Mouse (Mus musculus) hindbrain, embryonic 14.5 days (tissue): ENCODE results near the gene Ccdc148. TPM values are rescaled to one million over a fixed set of nuclear protein-coding genes. Genes with fewer than 3 reads are reported as not detected.

Source experiments
- ATAC-seq: fragments of 200-750 bp; cut with Nextera tagmentation; 2 replicates; pipeline ENCODE4 v1.8.0; 2017; ENCODE audit warnings: moderate number of reproducible peaks, mild to moderate bottlenecking, moderate TSS enrichment, moderate library complexity; ENCODE audit not compliant: low FRiP score
- DNase-seq: peaks from one replicate; pipeline ENCODE4 v3.0.0-alpha.2; 2015; ENCODE audit warnings: low spot score
- H3K27ac ChIP-seq: fragments of 300-500 bp; sonication (generic); 2 replicates; pipeline ENCODE4 v1.5.1; 2014; ENCODE audit warnings: mild to moderate bottlenecking, moderate library complexity
- H3K27me3 ChIP-seq: fragments of 300-500 bp; sonication (generic); 2 replicates; pipeline ENCODE4 v1.6.1; 2014; ENCODE audit warnings: mild to moderate bottlenecking, low read length, mixed read lengths; ENCODE audit not compliant: control insufficient read depth, insufficient read depth
- H3K36me3 ChIP-seq: fragments of 300-500 bp; sonication (generic); replicated peaks from 2 replicates; pipeline ENCODE4 v1.6.1; 2014; ENCODE audit not compliant: control insufficient read depth, insufficient read depth
- H3K4me1 ChIP-seq: fragments of 300-500 bp; sonication (generic); replicated peaks from 2 replicates; pipeline ENCODE4 v1.6.1; 2014; ENCODE audit warnings: antibody characterized with exemption, low read length, mixed read lengths; ENCODE audit not compliant: control insufficient read depth, insufficient read depth
- H3K4me2 ChIP-seq: fragments of 300-500 bp; sonication (generic); replicated peaks from 2 replicates; pipeline ENCODE4 v1.6.1; 2014; ENCODE audit warnings: mild to moderate bottlenecking, moderate library complexity
- H3K4me3 ChIP-seq: fragments of 300-500 bp; sonication (generic); replicated peaks from 2 replicates; pipeline ENCODE4 v1.5.1; 2014; ENCODE audit warnings: mild to moderate bottlenecking, low read length
- H3K9ac ChIP-seq: fragments of 300-500 bp; sonication (generic); 2 replicates; pipeline ENCODE4 v1.6.1; 2014
- H3K9me3 ChIP-seq: fragments of 300-500 bp; sonication (generic); 2 replicates; pipeline ENCODE4 v1.6.1; 2016; ENCODE audit warnings: low read length; ENCODE audit not compliant: control insufficient read depth
- WGBS: fragments of 180-500 bp; shearing (Covaris S2); extraction: QIAGEN DNeasy Blood & Tissue Kit; methylation state at CpG from one replicate; pipeline ENCODE4 v1.1.7; 2014; 5-methylcytosine and 5-hydroxymethylcytosine counted together
- polyA plus RNA-seq: library from polyadenylated mRNA; unstranded; fragments of >200 nt; fragmentation: Nextera tagmentation; extraction: Ambion mirVana; gene quantifications from 2 replicates; pipeline ENCODE4 v1.2.1, GENCODE M21; 2014

Ccdc148 gene
- polyA plus RNA-seq, 1 experiment from 2014 or later = 3.4 TPM

GRCm38 (mm10) chr2:58997151-58997550 is 163.3 kb downstream of the Ccdc148 start:
- Histone ChIP-seq H3K4me2 (no peak overlapping the region), H3K9me3 (no peaks in the 10 kb centered on the region), H3K36me3 (no peaks in the 10 kb centered on the region), H3K4me1 (no peaks in the 10 kb centered on the region), H3K27ac (no peak overlapping the region), H3K27me3 (no peaks in the 10 kb centered on the region), H3K9ac (no peak overlapping the region), H3K4me3 (no peak overlapping the region)
- 84% methylated on average over 2 of the region's 2 CpGs for WGBS
- ATAC-seq = no peak
- DNase-seq = no peak

- Histone ChIP-seq H3K4me1 (no peaks in the 10 kb centered on the region), H3K36me3 (no peaks in the 10 kb centered on the region), H3K27me3 (no peaks in the 10 kb centered on the region), H3K9ac (no peak overlapping the region), H3K9me3 (no peaks in the 10 kb centered on the region), H3K4me2 (no peak overlapping the region), H3K27ac (no peak overlapping the region), H3K4me3 (no peak overlapping the region)
- no peak for ATAC-seq
- no peak for DNase-seq
- WGBS = 84% methylated on average over 14 of the region's 14 CpGs
These were observed 167.9 kb downstream of the Ccdc148 start for GRCm38 (mm10) chr2:58992431-58993191.

- 93% methylated on average over 7 of the region's 7 CpGs for WGBS
- Histone ChIP-seq H3K4me1 (no peaks in the 10 kb centered on the region), H3K27ac (no peak overlapping the region), H3K4me2 (no peak overlapping the region), H3K4me3 (no peak overlapping the region), H3K9ac (no peak overlapping the region), H3K9me3 (no peaks in the 10 kb centered on the region), H3K36me3 (no peaks in the 10 kb centered on the region), H3K27me3 (no peaks in the 10 kb centered on the region)
- DNase-seq (no peak), ATAC-seq (no peak)
These were observed 182.4 kb downstream of the Ccdc148 start for GRCm38 (mm10) chr2:58978095-58978494.

GRCm38 (mm10) chr2:58971507-58972275 is 188.8 kb downstream of the Ccdc148 start:
- 72% methylated on average over 9 of the region's 9 CpGs for WGBS
- no peak overlapping the region for H3K4me2 ChIP-seq
- H3K27me3 ChIP-seq = no peaks in the 10 kb centered on the region
- no peaks in the 10 kb centered on the region for H3K36me3 ChIP-seq
- DNase-seq = no peak
- no peak overlapping the region for H3K27ac ChIP-seq
- no peak overlapping the region for H3K9ac ChIP-seq
- H3K4me3 ChIP-seq = no peak overlapping the region
- ATAC-seq = no peak
- no peaks in the 10 kb centered on the region for H3K4me1 ChIP-seq
- no peaks in the 10 kb centered on the region for H3K9me3 ChIP-seq

GRCm38 (mm10) chr2:58956770-58957300 is 203.6 kb downstream of the Ccdc148 start:
- 0 out of 2 replicates have a peak, but pooled peaks cover 3% of the 10 kb centered on the region for H3K9me3 ChIP-seq
- H3K36me3 ChIP-seq = no peaks in the 10 kb centered on the region
- no peak overlapping the region for H3K4me2 ChIP-seq
- 4% methylated on average over 2 of the region's 2 CpGs for WGBS
- no peak for ATAC-seq
- H3K27ac ChIP-seq = no peak overlapping the region
- no peaks in the 10 kb centered on the region for H3K27me3 ChIP-seq
- H3K9ac ChIP-seq = no peak overlapping the region
- DNase-seq = no peak
- no peaks in the 10 kb centered on the region for H3K4me1 ChIP-seq
- H3K4me3 ChIP-seq = no peak overlapping the region

GRCm38 (mm10) chr2:58956351-58956750 is 204.1 kb downstream of the Ccdc148 start:
- Histone ChIP-seq H3K27me3 (no peaks in the 10 kb centered on the region), H3K4me2 (no peak overlapping the region), H3K9me3 (0 out of 2 replicates have a peak, but pooled peaks cover 3% of the 10 kb centered on the region), H3K36me3 (no peaks in the 10 kb centered on the region), H3K4me3 (no peak overlapping the region), H3K4me1 (no peaks in the 10 kb centered on the region), H3K27ac (no peak overlapping the region), H3K9ac (no peak overlapping the region)
- DNase-seq (no peak), ATAC-seq (no peak)
- 55% methylated on average over 2 of the region's 2 CpGs for WGBS

GRCm38 (mm10) chr2:58952101-58952500 is 208.4 kb downstream of the Ccdc148 start:
- Histone ChIP-seq H3K4me1 (no peaks in the 10 kb centered on the region), H3K36me3 (no peaks in the 10 kb centered on the region), H3K9me3 (0 out of 2 replicates have a peak, but pooled peaks cover 3% of the 10 kb centered on the region), H3K27ac (no peak overlapping the region), H3K4me2 (no peak overlapping the region), H3K9ac (no peak overlapping the region), H3K27me3 (no peaks in the 10 kb centered on the region), H3K4me3 (no peak overlapping the region)
- DNase-seq (no peak), ATAC-seq (no peak)
- 96% methylated on average over 3 of the region's 3 CpGs for WGBS

- no peak for DNase-seq
- 61% methylated on average over 7 of the region's 7 CpGs for WGBS
These were observed 211.7 kb downstream of the Ccdc148 start for GRCm38 (mm10) chr2:58948796-58949195.

GRCm38 (mm10) chr2:58941361-58941760 is 219.1 kb downstream of the Ccdc148 start:
- Histone ChIP-seq H3K4me3 (no peak overlapping the region), H3K9me3 (no peaks in the 10 kb centered on the region), H3K9ac (no peak overlapping the region), H3K27ac (no peak overlapping the region), H3K4me1 (no peaks in the 10 kb centered on the region), H3K36me3 (no peaks in the 10 kb centered on the region), H3K4me2 (no peak overlapping the region), H3K27me3 (no peaks in the 10 kb centered on the region)
- ATAC-seq = no peak
- WGBS = 86% methylated on average over 4 of the region's 4 CpGs
- no peak for DNase-seq

More at GRCm38 (mm10) chr2:58948796-58949195, 211.7 kb downstream of the Ccdc148 start:
- ATAC-seq = no peak
- no peak overlapping the region for H3K27ac ChIP-seq
- no peak overlapping the region for H3K4me2 ChIP-seq
- H3K4me3 ChIP-seq = no peak overlapping the region
- no peaks in the 10 kb centered on the region for H3K4me1 ChIP-seq
- no peaks in the 10 kb centered on the region for H3K9me3 ChIP-seq
- H3K36me3 ChIP-seq = no peaks in the 10 kb centered on the region
- H3K9ac ChIP-seq = no peak overlapping the region
- H3K27me3 ChIP-seq = no peaks in the 10 kb centered on the region
